Mouse (Mus musculus) kidney, adult 2 months (tissue): Measurements from ENCODE around the gene Fsip1.

Experiments
- CTCF ChIP-seq: fragments of 200-500 bp; conservative IDR thresholded peaks from 2 replicates; pipeline ENCODE4 v1.5.1; 2011; ENCODE audit warnings: low read depth, mild to moderate bottlenecking, control low read depth, low read length, moderate library complexity, mixed read lengths; ENCODE audit not compliant: insufficient read depth, insufficient read length
- POLR2A ChIP-seq: fragments of 200-500 bp; IDR thresholded peaks from one replicate; pipeline ENCODE4 v1.6.1; 2011; ENCODE audit warnings: low read depth, low read length, control low read depth

GRCm38 (mm10) chr2:118182136-118182535 is 74.6 kb downstream of the Fsip1 start:
- TF ChIP-seq POLR2A (no peak), CTCF (no peak)
